Mouse (Mus musculus) erythroblast, adult 5-6 weeks (primary cell): ENCODE measurements around the gene Phlpp1. TPM values are rescaled to one million over a fixed set of nuclear protein-coding genes. Genes with fewer than 3 reads are reported as not detected.

Source experiments
- ATAC-seq: replicated peaks from 2 replicates; pipeline ENCODE4 v1.8.0; 2016; ENCODE audit warnings: moderate number of reproducible peaks, mild to moderate bottlenecking, moderate TSS enrichment, inconsistent platforms; ENCODE audit not compliant: poor library complexity, low FRiP score, severe bottlenecking
- total RNA-seq, 2 experiments: library from RNA; stranded (forward) in 1 of 2; stranded (reverse) in 1 of 2; fragments of 150-400 nt in 1 of 2; fragments of 200-764, 138-1000 nt in 1 of 2; gene quantifications; 2 replicates each; pipeline versions ENCODE4 v1.2.3 to v1.2.4; 2015 to 2017; ENCODE audit warnings: low replicate concordance in 2 of 2

Phlpp1 gene
- total RNA-seq, 2 experiments from 2014 or later: 0.96 to 1.1 TPM

DNA sequence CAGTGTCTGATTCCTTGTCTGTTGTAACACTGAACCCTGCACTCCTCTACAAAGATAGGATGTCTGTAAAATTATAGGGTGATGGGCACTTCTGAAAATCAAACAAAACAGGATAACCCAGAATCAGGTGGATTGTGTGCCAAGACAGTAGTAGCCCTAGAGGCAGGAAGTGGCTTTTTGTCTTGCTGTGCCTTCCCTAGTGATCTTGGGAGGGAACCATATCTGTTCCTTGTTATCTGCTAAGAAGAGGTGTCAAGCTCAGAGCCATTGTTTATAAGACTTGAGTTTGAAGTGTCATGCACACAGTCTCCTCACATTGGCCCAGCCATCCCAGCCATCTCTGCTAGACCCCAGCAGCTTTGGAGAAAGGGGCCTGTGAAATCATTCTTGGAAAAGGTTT, 187.9 kb downstream of the Phlpp1 start:
- no peak for ATAC-seq

DNA sequence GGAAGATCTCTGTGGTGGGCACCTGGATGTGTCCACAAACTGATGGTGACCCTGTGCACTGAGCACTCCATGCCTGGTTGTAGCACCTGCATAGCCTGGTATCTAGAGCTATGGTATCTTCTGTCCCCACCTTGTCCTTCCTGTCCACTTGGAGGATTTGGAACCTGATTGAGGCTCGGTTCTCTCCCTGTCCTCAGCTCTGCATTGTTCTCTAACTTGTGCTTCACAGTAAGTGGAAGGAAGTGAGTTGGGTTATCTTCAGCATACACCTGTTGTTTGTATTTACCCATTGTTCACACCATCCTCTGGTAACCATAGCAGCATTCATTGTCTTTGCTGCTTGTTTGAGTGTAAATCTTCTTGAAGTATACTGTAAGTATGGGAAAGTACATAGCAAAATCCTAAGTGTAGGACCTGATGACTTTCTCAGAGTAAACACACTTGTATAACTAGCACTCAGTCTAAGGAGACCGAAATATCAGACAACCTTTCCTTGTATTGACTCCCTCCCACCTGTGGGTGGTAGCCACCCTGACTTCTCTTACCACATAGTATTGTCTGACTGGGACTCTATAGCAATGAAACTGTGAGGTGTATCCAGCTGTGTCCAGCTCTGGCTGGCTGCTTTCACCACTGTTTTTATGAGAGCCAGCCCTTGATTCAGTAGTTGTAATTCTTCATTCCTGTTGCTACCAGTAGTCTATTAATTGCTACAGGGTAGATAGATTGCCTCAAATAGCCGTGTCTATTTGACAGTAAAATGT, 191.5 kb downstream of the Phlpp1 start:
- ATAC-seq: no peak

DNA sequence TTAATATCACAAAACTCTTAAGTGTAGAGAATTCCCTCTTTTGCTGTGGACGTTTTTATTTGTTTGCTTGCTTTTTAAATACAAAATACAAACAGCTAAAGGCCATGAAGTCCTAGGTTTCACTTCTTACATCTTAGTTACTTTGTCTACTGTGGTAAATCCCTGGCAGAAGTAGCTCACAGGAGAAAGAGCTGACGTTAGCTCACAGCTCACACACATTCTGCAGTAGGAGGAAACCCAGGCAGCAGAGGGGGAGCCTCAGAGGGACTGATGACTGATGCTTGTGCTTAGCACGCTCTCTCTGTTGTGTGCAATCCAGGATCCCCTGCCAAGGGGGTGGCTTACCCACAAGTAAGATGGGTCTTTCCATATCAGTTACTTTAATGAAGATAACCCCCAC, 197.8 kb downstream of the Phlpp1 start:
- ATAC-seq: no peak

DNA sequence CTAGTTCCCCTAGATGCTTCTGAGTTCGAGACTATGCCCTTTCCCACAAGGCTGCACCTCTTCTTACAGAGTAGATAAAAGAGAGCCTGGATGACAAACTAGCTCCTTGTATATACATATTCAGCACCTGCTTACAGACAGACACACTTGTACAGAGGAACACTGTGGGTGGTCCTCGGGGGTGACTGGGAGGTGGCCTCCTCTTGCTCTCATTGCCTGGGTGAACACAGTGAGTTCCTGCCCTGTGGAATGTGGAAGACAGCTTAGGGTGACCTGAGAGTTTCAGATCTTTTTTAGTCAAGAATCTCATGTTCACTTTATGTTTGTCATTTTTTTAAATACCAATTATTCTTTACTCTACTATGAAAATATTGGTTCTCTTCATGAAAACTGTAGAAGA, 200.9 kb downstream of the Phlpp1 start:
- no peak for ATAC-seq

DNA sequence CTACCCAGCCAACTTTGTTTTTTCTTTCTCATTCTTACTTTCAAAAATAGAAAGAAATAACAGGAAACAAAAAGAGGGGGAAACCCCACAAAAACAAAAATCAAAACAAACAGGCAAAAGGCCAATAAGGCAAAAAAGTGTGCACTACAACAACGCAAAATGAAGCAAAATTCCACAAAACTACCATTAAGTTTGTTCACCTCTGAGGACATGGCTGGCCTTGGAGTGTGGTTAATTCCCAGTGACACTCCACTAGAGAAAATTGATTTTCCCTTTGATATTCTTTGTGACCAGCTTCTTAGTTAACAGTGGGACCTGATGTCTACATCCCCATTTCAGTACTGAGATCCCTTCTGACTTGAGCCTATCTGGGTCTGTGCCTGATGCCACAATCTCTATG, 202.1 kb downstream of the Phlpp1 start:
- ATAC-seq: no peak

DNA sequence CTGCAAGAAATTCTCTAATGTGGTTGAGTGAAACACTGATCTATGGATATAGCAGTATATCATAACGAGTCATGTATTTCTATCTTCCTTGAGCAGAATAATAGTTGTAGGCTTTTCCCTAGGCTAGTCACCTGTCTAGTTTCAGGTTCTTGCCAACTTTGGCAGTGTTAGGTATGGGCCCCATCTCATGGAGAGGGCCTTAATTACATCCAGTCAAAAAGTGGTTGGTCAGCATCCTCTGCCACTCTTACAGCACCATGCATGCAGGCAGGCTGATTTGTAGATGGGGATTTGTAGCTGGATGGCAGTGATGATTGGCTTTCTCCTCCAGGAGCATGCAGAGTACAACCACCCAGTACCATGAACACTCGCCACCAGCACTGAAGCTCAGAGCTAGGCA, 202.7 kb downstream of the Phlpp1 start:
- no peak for ATAC-seq

DNA sequence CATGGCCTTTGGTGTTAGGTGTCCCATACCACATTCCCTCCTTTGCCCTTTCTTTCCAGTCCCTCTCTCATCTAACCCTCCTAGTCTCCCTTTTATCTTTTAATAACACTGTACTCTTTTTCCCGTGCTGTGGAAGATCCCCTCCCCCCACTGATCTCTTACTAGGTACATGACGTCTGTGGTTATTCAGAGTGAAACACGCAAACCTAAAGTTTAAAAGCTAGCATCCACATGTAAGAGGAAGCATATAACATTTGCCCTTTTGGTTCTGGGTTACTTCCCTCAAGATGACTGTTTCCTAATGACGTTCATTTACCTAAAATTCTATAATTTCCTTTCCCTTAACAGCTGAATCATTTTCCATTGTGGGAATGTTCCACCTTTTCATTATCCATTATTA, 203.4 kb downstream of the Phlpp1 start:
- no peak for ATAC-seq

DNA sequence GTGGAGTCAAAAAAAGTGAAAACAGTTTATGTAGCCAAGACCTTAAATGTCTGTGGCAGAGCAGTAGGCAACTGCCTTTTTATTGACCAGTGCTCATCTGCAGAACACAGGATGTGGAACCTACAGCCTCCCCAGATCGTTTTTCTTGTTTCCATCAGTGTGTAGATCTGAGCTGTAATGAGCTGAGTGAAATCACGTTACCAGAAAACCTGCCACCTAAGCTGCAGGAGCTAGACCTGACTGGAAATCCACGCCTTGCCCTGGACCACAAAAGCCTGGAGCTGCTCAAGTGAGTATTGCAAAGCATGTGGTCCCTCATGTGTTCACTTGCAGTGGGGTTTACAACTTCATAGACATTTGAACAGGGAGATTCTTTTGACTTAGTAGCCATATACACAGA, 204.5 kb downstream of the Phlpp1 start:
- no peak for ATAC-seq

DNA sequence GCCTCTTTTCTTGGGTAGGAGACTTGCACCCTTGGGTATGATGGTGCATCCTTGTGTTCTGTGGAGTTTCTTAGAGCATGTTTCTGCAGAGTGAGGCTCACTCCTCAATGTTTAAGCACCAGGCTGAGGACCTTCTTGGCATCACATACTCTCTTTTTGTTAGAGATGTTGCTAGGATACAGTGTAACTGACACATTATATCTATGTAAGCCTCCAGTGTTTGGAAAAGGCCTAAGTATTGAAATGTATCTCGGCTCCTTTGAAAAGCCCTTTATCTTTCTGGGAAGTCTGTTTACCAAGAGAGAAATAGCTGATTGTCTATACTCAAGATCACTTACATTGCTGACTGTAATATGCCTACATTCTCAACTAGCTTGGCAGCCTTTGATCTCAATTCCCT, 208.9 kb downstream of the Phlpp1 start:
- no peak for ATAC-seq

DNA sequence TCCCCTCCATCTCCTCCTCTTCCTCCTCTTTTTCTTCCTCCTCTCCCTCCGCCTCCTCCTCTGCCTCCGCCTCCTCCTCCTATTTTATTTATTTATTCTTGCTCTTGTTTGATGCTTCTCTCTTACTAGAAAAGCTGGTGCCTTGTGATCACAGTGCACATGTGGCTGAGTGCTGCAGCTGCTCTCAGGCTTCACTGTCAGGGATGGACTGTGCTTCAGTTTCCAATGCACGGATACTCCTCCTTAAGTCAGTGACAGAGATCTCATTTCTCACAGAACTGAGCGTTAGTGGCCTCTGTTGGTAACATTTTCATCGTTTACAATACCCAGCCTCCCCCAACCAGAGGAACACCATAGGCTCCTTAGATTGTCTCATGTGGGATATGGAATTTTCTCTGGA, 215.0 kb downstream of the Phlpp1 start:
- ATAC-seq: no peak

DNA sequence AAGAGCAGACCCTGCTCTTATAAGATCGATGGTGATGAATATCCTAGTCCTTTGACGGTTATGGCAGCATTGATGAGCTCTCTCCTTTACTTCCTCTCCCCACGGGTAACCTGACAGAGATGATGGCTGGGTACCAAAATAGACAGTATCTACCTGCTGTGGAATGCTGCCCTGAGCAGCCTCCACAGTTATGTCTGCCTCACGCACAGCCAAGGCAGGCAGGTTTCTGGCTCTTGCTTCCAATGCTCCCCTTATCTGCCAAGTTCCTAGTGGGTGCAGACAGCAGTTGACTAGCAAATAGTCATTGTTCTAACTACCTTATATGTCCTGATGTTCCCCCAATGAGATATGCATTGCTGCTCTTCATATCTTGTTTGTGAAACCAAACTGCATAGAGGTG, 215.7 kb downstream of the Phlpp1 start:
- ATAC-seq: no peak

DNA sequence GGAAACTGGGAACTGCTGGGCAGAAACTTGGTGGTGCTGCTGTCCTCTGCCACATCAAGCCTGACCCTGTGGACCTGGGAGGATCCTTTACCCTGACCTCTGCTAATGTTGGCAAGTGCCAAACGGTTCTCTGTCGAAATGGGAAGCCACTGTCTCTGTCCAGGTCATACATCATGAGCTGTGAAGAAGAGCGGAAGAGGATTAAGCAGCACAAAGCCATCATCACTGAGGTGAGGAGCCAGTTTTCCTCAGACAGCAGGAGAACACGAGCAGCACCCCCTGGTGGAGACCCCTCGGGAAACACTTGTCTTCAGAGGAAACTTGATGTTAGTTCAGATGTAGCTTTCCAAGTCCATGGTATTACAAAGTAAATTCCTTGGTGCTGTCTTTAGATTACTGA, 218.1 kb downstream of the Phlpp1 start:
- ATAC-seq: no peak

DNA sequence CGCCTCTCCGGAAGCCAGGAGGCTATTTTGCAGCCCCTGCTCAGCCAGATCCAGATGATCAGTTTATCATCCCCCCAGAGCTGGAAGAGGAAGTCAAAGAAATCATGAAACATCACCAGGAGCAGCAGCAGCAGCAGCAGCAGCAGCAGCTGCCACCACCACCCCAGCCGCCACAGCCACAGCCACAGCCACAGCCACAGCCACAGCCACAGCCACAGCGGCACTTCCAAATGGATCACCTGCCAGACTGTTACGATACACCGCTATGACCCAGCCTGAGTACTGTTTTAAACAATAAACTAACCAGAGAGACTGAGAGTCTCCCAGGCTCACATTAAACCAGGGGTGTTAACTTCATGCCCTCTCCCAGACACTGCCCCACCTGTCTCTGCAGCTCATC, 221.5 kb downstream of the Phlpp1 start:
- ATAC-seq: no peak

DNA sequence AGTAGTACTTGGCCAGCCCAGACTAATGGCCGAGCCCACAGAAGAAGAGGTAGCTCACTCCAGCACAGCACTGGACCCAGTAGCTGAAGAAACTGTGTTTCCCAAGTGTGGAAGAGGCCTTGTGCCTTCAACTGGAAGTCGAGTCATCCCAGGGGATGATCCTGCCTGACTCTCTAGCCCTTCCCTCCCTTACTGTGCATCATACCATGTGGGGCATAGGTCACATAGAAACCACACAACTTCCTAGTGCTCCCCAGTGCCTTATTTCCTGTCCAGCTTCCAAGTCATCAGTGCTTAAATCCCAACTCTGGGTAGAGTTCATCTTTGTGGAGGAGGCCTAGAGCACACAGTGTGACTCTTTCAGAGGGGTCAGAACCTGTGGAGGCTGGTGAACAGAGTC, 223.1 kb downstream of the Phlpp1 start:
- ATAC-seq: no peak

DNA sequence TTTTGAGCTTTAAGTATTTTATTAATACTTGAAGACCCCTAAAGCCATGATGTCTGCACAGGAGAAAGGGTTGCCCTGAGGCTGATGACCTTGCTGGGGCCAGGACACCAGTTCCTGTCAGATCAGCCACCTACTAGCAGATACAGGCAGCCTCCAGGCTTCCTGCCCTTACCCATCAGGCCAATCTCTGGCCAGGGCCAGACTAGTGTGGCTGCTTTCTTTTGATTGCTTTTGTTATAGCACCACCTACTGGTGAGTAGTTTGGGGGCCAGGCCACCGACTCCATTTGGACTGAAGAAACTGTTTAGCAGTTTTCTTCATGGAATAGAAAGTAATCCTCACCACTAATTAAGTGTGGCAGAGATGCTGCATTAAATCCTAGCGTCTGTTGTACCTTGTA, 223.9 kb downstream of the Phlpp1 start:
- no peak for ATAC-seq

DNA sequence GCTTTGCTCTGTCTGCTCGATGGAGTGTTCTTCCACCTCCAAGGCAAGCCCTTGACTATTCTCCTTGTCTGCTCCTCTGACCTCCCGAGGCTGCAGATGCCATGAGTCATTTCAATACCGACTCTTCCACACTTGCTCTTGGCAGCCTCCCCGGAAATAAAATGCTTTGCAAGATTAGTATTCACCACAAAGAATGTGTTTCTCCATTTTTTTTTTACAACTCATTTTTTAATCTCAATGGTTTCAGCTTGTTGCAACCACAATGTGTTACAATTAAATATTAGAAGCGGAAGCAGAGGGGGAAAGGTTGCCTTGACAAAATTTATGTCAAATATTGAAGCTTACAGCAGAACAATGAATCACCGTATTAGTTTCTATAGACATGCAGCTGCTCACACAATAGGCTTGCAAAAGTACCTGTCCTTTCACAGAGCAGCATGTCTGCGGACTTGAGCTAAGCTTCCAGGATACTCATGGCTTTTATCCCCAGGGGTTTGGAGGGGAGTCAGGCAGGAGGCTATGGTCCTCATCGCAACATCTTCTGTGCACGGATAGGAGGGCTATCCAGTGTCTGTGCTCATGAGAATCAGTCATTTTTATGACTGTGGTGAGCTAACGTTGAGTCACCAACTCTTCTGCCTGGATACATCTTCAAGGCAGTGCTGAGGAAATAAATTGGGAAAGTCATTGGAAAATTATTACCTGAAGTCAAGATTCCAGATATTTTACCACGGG, 229.5 kb downstream of the Phlpp1 start:
- ATAC-seq: no peak

DNA sequence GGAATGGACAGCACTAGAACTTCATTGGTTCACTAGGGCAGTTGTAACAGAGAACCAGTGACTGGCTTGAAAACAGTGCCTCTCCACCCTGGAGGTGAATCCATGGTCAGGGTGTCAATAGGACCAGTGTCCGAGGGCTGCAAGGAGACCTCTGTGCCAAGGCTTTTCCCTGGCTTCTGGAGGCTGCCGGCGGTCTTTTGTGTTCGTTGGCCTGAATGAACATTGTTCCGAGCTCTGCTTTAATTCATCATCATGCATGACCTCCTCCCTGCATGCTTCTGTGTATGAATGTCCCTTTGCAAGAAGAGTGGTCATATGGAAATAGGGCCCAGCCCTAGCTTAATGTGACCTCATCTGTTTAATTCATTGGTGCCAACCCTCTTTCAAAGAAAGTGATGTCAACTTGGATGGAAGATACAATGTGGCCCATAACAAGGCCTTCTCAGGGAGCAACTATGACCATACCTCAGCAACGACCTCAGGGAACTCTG, 231.5 kb downstream of the Phlpp1 start:
- ATAC-seq: no peak

DNA sequence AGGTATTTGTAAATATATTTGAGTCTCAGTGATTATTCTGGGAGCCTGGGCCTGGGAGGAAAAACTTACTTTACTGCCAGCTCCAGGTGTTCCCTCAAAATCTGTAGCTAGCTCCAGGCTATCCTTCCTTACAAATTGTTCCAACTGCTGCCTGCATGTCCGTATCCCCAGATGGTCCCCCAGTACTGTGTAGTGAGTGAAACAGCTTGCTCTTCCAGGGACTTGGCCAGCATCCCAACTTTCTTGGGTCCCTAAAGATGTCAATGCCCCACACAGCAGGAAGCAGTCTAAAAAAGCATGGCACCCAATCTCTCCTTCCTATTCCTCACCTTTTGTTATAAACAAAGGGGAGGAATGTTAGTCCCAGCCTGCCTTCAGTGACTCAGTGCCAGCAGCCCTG, 235.3 kb downstream of the Phlpp1 start:
- no peak for ATAC-seq

DNA sequence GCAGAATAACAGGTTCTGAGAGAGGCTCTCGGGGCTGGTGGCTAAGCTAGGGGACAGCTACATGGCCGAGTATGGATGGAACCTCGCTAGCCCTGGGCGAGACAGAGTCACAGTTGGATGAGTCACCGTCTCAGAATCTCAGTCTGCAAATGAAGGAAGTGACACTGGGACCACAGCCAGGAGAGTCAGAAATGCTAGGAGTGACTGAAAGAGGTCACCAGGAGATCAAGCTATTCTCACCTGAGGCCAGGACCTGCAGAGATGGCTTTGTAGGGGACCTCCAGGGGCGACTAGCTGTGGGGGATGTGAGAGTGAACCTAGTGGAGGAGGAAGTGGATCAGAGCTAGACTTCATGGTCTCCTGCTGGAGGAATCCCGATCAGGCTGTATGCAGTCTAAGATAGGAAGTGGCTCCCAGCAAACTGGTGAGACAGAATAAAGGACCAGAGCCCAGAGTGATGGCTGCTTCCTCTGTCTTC, 236.4 kb downstream of the Phlpp1 start:
- ATAC-seq: no peak

DNA sequence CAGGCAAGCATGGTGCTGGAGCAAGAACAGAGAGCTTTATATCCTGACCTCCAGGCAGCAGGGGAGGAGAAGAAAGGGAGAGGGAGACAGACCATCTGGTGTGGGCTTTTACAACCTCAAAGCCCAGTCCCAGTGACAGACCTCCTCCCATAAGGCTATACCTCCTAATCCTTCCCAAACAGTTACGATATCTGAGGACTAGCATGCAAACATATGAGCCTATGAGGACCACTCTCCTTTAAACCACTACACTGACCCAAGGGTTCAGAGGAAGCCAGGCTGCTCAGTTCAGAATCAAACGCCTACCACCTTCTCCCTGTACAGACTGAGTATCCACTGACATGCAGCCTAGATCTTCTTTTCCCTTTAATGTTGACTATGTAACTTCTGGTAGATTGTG, 239.3 kb downstream of the Phlpp1 start:
- no peak for ATAC-seq
